Mouse (Mus musculus) right cerebral cortex, postnatal 36 days (tissue): ENCODE results near the gene Efcc1.

ENCODE experiments used
- DNase-seq, 2 experiments: peaks; one replicate each; pipeline ENCODE4 v3.0.0; 2022; ENCODE audit warnings: low spot score in 2 of 2, mixed read lengths in 1 of 2

The Efcc1 gene

DNA sequence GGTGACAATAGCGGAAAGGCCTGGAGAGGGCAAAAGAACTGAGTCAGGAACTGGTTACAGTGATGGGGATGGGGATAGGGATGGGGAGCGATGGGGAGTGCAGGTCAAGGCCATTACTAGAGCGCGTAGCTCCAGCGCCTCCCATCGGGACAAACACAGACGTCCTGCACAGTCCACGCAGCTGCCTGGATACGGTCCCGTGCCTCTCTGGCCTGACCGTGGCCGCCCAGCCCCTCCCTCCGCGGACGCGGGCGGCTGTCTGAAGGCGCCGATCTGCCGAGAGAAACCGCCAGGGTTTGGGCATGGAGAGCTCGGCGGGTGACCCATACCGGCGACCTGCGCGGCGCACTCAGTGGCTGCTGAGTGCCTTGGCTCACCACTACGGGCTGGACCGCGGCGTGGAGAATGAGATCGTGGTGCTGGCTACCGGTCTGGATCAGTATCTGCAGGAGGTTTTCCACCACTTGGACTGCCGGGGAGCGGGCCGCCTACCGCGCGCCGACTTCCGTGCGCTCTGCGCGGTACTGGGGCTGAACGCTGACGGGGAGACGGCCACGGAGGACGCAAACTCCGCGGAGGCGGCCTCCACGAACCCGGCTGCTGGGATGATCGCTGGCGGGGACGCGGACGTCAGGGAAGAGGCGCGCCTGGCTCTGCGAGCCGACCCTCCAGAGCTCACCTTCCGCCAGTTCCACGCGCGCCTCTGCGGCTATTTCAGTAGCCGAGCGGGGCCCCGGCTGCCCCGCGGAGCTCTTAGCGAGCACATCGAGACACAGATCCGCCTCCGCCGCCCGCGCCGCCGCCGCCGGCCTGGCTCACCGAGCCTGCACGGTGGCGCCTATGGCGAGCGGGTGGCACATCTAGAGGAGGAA lies at the start of gene Efcc1:
TSS of gene Efcc1 (plus strand) at position 279 of the 872 bp plus-strand sequence.
- DNase-seq, result peak; percentile 45 to 47

GRCm38 (mm10) chr6:87695947-87696346 lies 34.7 kb upstream of the Efcc1 start:
- no peak for DNase-seq

DNA sequence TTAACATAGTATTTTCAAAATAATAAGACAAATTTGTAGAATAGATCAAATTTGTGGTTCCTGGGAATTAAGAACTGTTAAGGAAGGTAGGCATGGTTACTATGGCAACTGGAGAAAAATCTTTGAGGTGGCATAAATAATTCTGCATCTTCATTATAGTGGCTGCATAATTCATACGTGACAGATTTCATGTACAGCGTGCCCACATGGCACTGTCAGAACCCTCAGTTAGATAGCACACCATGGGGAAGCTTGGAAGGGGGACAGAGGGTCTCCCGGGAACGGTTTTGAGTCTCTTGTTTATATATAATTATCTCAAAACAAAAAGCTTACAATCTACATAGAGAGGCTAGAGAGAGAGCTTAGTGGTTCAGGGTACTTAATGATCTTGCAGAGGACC lies 34.1 kb upstream of the Efcc1 start:
- DNase-seq, result no peak

- no peak for DNase-seq
Measured at GRCm38 (mm10) chr6:87706246-87706645, 24.4 kb upstream of the Efcc1 start.

GRCm38 (mm10) chr6:87712311-87712710 lies 18.4 kb upstream of the Efcc1 start:
- no peak for DNase-seq

DNA sequence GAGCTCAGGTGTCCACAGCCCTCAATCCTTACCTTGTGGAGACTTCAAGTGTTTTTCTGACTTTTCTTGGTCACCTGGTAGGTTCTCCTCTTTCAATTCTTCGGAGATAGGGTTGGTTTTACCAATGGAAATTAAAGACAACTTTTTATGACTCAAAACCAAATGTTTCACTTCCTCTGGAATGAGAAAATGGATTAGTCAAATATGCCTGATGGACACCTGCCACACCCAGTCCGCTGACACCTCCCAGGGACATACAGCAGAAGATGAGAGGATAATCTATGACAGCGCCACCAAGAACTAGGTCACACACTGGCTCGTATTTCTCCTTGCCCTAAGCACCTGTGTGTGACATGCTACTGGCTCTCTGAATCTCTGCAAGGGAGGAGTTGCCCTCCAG lies 16.6 kb upstream of the Efcc1 start:
- DNase-seq, result no peak

DNA sequence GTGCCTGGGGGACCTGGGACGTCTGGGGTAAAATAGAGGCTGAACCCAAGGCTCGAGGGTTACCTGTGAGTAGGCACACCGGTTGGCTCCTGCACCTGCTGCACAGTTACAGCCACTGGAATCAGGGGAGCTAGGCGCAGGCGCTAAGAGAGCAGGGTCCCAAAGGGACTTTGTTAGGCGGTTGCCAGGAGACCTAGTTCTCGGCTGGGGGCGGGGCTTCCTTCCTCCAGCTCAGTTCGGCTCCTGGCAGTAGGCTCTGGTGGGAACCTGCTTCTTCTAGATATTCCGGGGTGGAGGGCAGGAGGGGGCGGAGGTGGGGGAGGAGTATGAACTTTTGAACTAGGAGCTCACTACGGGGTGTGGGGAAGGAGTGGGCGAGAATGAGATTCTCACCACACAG lies 8.0 kb upstream of the Efcc1 start:
- peak; percentile 34 to 42 for DNase-seq

- DNase-seq, result no peak
Measured at GRCm38 (mm10) chr6:87725267-87725912, 5.3 kb upstream of the Efcc1 start.

GRCm38 (mm10) chr6:87728102-87728501 lies 2.6 kb upstream of the Efcc1 start:
- no peak for DNase-seq

DNA sequence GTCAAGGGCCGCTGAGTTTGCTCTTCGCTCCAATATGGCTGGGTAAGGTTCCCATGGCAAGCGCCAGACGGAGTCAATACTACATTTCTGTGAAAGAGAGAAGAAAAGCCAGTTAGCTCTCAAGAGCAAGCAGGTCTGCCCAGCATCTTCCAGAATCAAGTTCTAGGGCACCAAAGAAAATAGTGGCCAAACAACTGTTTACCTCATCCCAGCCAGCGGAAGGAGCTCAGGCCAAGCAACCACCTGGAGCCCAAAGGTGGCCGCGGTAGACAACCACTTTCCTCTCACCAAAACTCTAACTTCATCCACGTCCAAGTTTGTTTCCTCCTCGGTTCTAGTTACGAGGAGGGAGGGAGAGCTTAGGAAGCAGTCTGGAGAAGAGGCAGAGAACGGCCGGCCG lies 528 bp upstream of the Efcc1 start:
- DNase-seq, result no peak

DNA sequence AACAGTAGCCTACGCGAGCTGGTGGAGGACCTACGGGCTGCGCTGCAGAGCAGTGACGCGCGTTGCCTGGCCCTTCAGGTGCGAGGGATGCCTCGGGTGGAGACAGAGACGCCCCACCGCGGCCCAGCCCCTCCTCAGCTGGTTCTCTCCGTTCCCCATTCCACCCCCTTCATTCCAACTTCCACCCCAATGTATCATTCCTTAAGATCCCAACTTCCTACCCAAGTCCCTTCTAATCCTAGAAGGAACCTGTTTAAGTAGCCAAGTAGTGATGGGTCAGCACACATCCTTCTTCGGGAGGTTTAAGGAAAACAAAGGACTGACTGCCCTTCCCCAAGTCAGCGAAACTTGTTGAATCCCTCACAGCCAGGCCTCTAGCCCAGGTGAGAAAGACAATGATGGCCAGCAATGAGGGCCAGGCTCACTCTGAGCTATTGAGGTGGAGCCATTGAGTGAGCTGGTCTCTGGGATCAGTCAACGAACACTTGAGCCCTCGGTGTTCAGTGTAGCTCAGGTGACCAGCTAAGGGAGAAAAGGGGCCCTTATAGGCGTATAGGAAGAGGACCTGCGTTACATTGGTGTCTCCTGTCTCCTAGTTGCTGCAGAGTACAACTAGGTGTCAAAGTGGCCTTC lies 910 bp downstream of the Efcc1 start:
- DNase-seq, result no peak

- DNase-seq, result no peak
Measured at GRCm38 (mm10) chr6:87732151-87733011, 1.7 kb downstream of the Efcc1 start.

DNA sequence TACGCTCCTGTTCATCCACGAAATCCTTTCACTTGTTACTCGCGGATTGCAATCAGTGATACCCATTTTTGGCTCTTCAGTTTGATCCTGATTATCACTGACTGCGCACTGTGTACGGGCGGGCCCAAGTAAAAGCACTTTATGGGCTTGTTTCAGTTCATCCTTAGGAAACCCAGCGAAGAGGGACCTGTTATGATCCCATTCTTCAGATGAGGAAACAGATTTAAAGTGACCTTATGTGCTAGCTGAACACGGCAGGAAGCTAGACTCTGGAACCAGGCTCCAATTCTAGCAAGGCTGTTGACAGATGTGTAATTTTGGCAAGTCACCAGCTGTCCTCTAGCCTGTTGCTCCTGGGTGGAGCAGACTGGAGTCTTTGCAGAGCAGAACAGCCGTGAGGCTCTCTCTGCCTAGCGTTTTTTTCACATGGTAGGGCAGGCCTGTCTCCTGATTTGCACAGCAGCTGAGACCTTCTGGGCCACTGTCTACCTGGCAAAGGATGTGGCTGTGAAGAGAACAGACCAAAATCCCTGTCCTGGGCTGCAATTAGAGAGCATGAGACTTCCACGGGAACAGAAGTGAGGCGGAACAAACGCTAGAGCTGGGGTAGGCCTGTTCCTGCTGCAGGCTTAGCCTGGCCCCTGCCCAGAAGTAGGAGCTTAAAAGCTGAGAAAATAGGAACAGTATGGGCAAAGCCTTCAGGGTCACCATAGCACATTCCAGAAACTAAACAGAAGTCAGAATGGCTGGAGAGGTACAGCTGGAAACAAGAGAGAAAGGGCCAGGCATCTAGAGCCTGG lies 2.7 kb downstream of the Efcc1 start:
- no peak for DNase-seq

- DNase-seq, result no peak
Measured at GRCm38 (mm10) chr6:87734136-87734535, 3.5 kb downstream of the Efcc1 start.

DNA sequence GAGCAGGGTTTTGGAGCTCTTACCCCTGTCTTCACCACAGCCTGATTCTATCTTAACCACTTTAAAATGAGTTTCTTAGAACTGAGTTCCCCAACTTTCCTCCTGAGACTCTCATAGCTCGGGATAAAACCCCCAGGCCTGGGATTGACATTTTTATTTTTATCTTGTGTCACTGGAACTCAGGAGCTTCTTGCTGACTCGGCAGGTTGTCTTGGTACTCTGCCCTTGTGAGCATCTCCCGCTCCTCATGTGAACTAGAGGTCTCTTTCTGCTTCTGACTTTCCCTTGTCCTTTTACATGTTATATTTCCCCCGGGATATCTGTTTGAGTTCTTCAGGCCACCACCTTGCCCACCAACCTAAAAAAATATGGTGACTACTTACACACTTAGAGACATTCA lies 6.3 kb downstream of the Efcc1 start:
- DNase-seq, result no peak

- no peak for DNase-seq
Measured at GRCm38 (mm10) chr6:87737921-87738626, 7.4 kb downstream of the Efcc1 start.

DNA sequence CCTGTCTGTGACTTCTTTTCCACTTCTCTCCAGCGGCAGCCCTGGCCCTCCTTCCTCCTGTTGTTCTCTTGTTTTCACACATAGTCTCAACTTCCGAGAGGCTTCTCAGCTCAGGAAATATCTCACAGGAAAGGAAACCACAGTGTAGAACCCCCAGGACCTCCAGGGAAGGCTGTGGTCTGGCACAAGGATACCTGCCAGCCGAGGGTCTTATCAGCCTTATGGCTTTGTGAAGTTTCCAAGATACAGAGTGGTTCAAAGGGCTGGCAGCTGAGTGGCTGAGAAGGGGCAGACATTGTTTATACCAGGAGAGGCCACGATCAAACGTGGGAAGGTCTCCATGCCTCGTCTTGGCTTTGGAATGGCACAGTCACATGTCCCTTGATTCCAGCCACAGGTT lies 9.2 kb downstream of the Efcc1 start:
- no peak for DNase-seq

GRCm38 (mm10) chr6:87740496-87740895 lies 9.8 kb downstream of the Efcc1 start:
- DNase-seq, result no peak

GRCm38 (mm10) chr6:87741978-87742377 lies 11.3 kb downstream of the Efcc1 start:
- no peak for DNase-seq

DNA sequence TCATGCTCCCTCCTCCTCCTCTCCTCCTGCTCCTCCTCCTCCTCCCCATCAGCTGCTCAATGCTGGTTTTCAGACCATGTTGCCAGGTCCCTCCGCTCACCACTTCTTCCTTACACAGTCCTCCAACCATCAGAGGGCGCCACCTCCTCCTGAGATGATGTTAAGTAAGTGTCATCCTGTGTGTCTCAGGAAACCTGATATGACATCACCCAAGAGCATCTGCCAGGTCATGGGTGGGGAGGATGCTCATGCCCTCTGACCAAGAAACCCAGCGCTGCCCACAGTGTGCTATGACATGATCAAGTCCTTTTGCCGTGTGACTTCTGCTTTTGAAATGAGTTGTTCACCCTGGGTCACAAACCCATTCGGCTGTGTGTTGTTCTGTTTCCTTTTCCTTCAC lies 12.1 kb downstream of the Efcc1 start:
- no peak for DNase-seq
